ENCODE assay signal across 22 mouse cellular contexts in genomic region chr5:41165870-41166626, GRCm38 (mm10).
DNase-seq lines count a peak whose midpoint lies in the region; ATAC-seq and TF ChIP-seq lines count a peak whose summit lies in the region.
"Had no signal": no experiment of that assay in that cellular context is flagged by ENCODE, and none has a peak within 500 bp of the region (broad histone marks: within the 10 kb centered on the region; RNA-seq: fewer than 3 reads in every experiment).

No protein-coding gene starts in this region.

- H3K36me3 ChIP-seq in hindbrain, embryonic 16.5 days (ENCODE audit: control insufficient read depth, insufficient read depth, low read length) = no peaks in the 10 kb centered on the region
- H3K36me3 ChIP-seq in hindbrain, embryonic 13.5 days = no peaks in the 10 kb centered on the region
- no peaks in the 10 kb centered on the region for H3K36me3 ChIP-seq in neural tube, embryonic 15.5 days
- no peaks in the 10 kb centered on the region for H3K36me3 ChIP-seq in forebrain, embryonic 10.5 days (replicated peaks)
- H3K36me3 ChIP-seq in forebrain, postnatal 0 days (ENCODE audit: insufficient read depth) = no peaks in the 10 kb centered on the region
- H3K36me3 ChIP-seq: embryonic facial prominence, embryonic 13.5 days; heart, embryonic 12.5 days; liver, embryonic 13.5 days; lung, embryonic 15.5 days had no signal

- TF ChIP-seq CTCF in forebrain, postnatal 0 days (IDR thresholded peaks at IDR 0.05; ENCODE audit: low read depth) = no peak

- H3K9me3 ChIP-seq in hindbrain, embryonic 16.5 days (ENCODE audit: control insufficient read depth, low read length) = no peaks in the 10 kb centered on the region
- no peaks in the 10 kb centered on the region for H3K9me3 ChIP-seq in hindbrain, embryonic 13.5 days
- no peaks in the 10 kb centered on the region for H3K9me3 ChIP-seq in neural tube, embryonic 15.5 days (replicated peaks)
- no peaks in the 10 kb centered on the region for H3K9me3 ChIP-seq in forebrain, embryonic 10.5 days
- no peaks in the 10 kb centered on the region for H3K9me3 ChIP-seq in forebrain, postnatal 0 days (ENCODE audit: low read length)
- H3K9me3 ChIP-seq: embryonic facial prominence, embryonic 13.5 days; heart, embryonic 12.5 days; liver, embryonic 13.5 days; lung, embryonic 15.5 days had no signal

- H3K4me2 ChIP-seq in hindbrain, embryonic 16.5 days (ENCODE audit: low read length) = peak overlapping the region; percentile 13; the same call in 1 of the 2 replicates
- H3K4me2 ChIP-seq in hindbrain, embryonic 13.5 days = no peak overlapping the region
- H3K4me2 ChIP-seq in neural tube, embryonic 15.5 days = no peak overlapping the region
- peak overlapping the region; percentile 31 for H3K4me2 ChIP-seq in forebrain, postnatal 0 days (ENCODE audit: low read depth)
- H3K4me2 ChIP-seq: embryonic facial prominence, embryonic 13.5 days; heart, embryonic 12.5 days; liver, embryonic 13.5 days; lung, embryonic 15.5 days had no signal

- no peak overlapping the region for H3K9ac ChIP-seq in hindbrain, embryonic 16.5 days (ENCODE audit: low read depth, low read length)
- H3K9ac ChIP-seq in hindbrain, embryonic 13.5 days = no peak overlapping the region
- H3K9ac ChIP-seq in neural tube, embryonic 15.5 days (replicated peaks) = no peak overlapping the region
- H3K9ac ChIP-seq in forebrain, postnatal 0 days = no peak overlapping the region
- H3K9ac ChIP-seq: embryonic facial prominence, embryonic 13.5 days; heart, embryonic 12.5 days; liver, embryonic 13.5 days; lung, embryonic 15.5 days had no signal

- 67% methylated on average over 14 of the region's 14 CpGs for WGBS in hindbrain, embryonic 16.5 days
- WGBS in hindbrain, embryonic 13.5 days = 72% methylated on average over 14 of the region's 14 CpGs
- 65% methylated on average over 14 of the region's 14 CpGs for WGBS in neural tube, embryonic 15.5 days
- WGBS in forebrain, embryonic 10.5 days = 42% methylated on average over 14 of the region's 14 CpGs
- 11% methylated on average over 14 of the region's 14 CpGs for WGBS in forebrain, postnatal 0 days

- no peak overlapping the region for H3K27ac ChIP-seq in hindbrain, embryonic 16.5 days (ENCODE audit: low read depth, low read length)
- H3K27ac ChIP-seq in hindbrain, embryonic 13.5 days = no peak overlapping the region
- no peak overlapping the region for H3K27ac ChIP-seq in neural tube, embryonic 15.5 days (replicated peaks)
- H3K27ac ChIP-seq in forebrain, embryonic 10.5 days = no peak overlapping the region
- H3K27ac ChIP-seq in forebrain, postnatal 0 days (ENCODE audit: low read depth, low read length) = no peak overlapping the region
- H3K27ac ChIP-seq: embryonic facial prominence, embryonic 13.5 days; liver, embryonic 13.5 days; lung, embryonic 15.5 days; stomach, postnatal 0 days had no signal

- no peak for DNase-seq in neural tube, embryonic 10.5 days (ENCODE audit: extremely low spot score, low spot score)
- peak; percentile 14 for DNase-seq in forebrain, embryonic 10.5 days (ENCODE audit: extremely low spot score, low spot score)
- peak; percentile 20 for DNase-seq in forebrain, postnatal 0 days
- no peak for DNase-seq in urinary bladder, postnatal 10 days (ENCODE audit: low spot score)
- no peak for DNase-seq in adrenal gland, postnatal 36 days
- DNase-seq: adrenal gland, postnatal 10 days; B cell, adult 2 months; cerebellum, adult 8-10 months; gastrocnemius, postnatal 14 days; heart, postnatal 36 days; kidney, adult 2 months; kidney, postnatal 25 days; layer of hippocampus, adult 9-11 months; liver, embryonic 13.5 days; thymus, postnatal 14 days had no signal

- H3K4me3 ChIP-seq in hindbrain, embryonic 16.5 days (ENCODE audit: low read length) = no peak overlapping the region
- no peak overlapping the region for H3K4me3 ChIP-seq in hindbrain, embryonic 13.5 days
- H3K4me3 ChIP-seq in neural tube, embryonic 15.5 days (replicated peaks) = no peak overlapping the region
- no peak overlapping the region for H3K4me3 ChIP-seq in forebrain, embryonic 10.5 days
- no peak overlapping the region for H3K4me3 ChIP-seq in forebrain, postnatal 0 days (ENCODE audit: low read depth, low read length)
- H3K4me3 ChIP-seq: embryonic facial prominence, embryonic 13.5 days; heart, embryonic 12.5 days; liver, embryonic 13.5 days; lung, embryonic 15.5 days had no signal

- no peaks in the 10 kb centered on the region for H3K4me1 ChIP-seq in hindbrain, embryonic 16.5 days (ENCODE audit: control insufficient read depth, insufficient read depth, low read depth, low read length)
- no peaks in the 10 kb centered on the region for H3K4me1 ChIP-seq in hindbrain, embryonic 13.5 days (replicated peaks)
- H3K4me1 ChIP-seq in neural tube, embryonic 15.5 days = no peaks in the 10 kb centered on the region
- peaks cover 13% of the 10 kb centered on the region for H3K4me1 ChIP-seq in forebrain, embryonic 10.5 days
- H3K4me1 ChIP-seq in forebrain, postnatal 0 days (ENCODE audit: insufficient read depth) = no peaks in the 10 kb centered on the region
- H3K4me1 ChIP-seq: embryonic facial prominence, embryonic 13.5 days; heart, embryonic 12.5 days; liver, embryonic 13.5 days; lung, embryonic 15.5 days had no signal

- H3K27me3 ChIP-seq in hindbrain, embryonic 16.5 days (replicated peaks; ENCODE audit: control insufficient read depth, insufficient read depth, low read length) = no peaks in the 10 kb centered on the region
- no peaks in the 10 kb centered on the region for H3K27me3 ChIP-seq in hindbrain, embryonic 13.5 days
- no peaks in the 10 kb centered on the region for H3K27me3 ChIP-seq in neural tube, embryonic 15.5 days (replicated peaks)
- no peaks in the 10 kb centered on the region for H3K27me3 ChIP-seq in forebrain, embryonic 10.5 days (ENCODE audit: poor library complexity, severe bottlenecking)
- H3K27me3 ChIP-seq in forebrain, postnatal 0 days (ENCODE audit: insufficient read depth, low read length) = no peaks in the 10 kb centered on the region
- H3K27me3 ChIP-seq: embryonic facial prominence, embryonic 13.5 days; heart, embryonic 12.5 days; liver, embryonic 13.5 days; lung, embryonic 15.5 days had no signal

- ATAC-seq in hindbrain, embryonic 16.5 days = peak; percentile 45; the same call in 1 of the 2 replicates
- ATAC-seq in hindbrain, embryonic 13.5 days (ENCODE audit: low FRiP score) = no peak
- 0 out of 2 replicates have a peak, but pooled peaks have one; percentile 11 for ATAC-seq in neural tube, embryonic 15.5 days (ENCODE audit: low FRiP score)
- ATAC-seq in forebrain, postnatal 0 days = peak; percentile 77

Comparison
In these comparisons a context has a peak if more than half of its experiments do, and no peak if none do; other contexts are left out.
1. H3K4me2 ChIP-seq: peak in hindbrain, embryonic 16.5 days (single experiment) and forebrain, postnatal 0 days (single experiment); none in hindbrain, embryonic 13.5 days (single experiment) and neural tube, embryonic 15.5 days (single experiment).
2. DNase-seq: peak in forebrain, embryonic 10.5 days (single experiment) and forebrain, postnatal 0 days (single experiment); none in neural tube, embryonic 10.5 days (single experiment), urinary bladder, postnatal 10 days (single experiment) and adrenal gland, postnatal 36 days (0 of 2).